25 mouse cellular contexts compared by ENCODE assay signal in the genomic region with DNA sequence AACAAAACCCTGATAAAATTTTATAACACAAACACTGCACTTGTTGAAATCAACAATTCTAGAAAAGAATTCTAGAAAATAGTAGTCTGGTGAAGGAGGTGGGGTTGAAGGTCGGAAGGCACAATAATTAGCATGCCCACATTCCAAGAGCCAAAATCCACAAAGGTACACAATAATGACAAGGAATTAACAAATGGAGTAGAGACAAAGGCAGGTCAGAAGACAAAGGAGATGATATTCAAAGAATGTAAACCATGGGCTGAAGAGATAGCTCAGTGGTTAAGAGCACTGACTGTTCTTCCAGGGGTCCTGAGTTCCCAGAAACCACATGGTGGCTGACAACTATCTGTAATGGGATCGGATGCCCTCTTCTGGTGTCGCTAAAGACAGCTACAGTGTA.
"Had no signal": no experiment of that assay in that cellular context is flagged by ENCODE, and none has a peak within 500 bp of the region (broad histone marks: within the 10 kb centered on the region; RNA-seq: fewer than 3 reads in every experiment).

No protein-coding gene starts in this region.

- DNase-seq: gastrocnemius, adult 2 months; gastrocnemius, postnatal 10 days; gastrocnemius, postnatal 36 days; heart, adult 18-20 months; heart, postnatal 14 days; heart, postnatal 36 days; kidney, adult 11 months; kidney, adult 2 months; kidney, adult 9 months; kidney, postnatal 14 days; kidney, postnatal 36 days; liver; liver, embryonic 13.5 days; liver, postnatal 0 days had no signal

- H3K27ac ChIP-seq: gastrocnemius, adult 2 months; heart, embryonic 13.5 days; heart, embryonic 15.5 days; hindbrain, embryonic 13.5 days; hindbrain, embryonic 15.5 days; hindbrain, postnatal 0 days; kidney, embryonic 15.5 days; kidney, postnatal 0 days; left cerebral cortex, adult 2 months; limb, embryonic 10.5 days; limb, embryonic 12.5 days; liver, embryonic 13.5 days; liver, embryonic 15.5 days had no signal

- H3K4me1 ChIP-seq: heart, embryonic 13.5 days; hindbrain, embryonic 13.5 days; hindbrain, embryonic 15.5 days; kidney, embryonic 15.5 days; limb, embryonic 10.5 days; limb, embryonic 12.5 days; liver, embryonic 13.5 days; liver, embryonic 15.5 days had no signal

- H3K4me3 ChIP-seq: gastrocnemius, adult 2 months; heart, embryonic 13.5 days; heart, embryonic 15.5 days; hindbrain, embryonic 13.5 days; hindbrain, embryonic 15.5 days; kidney, embryonic 15.5 days; left cerebral cortex, adult 2 months; limb, embryonic 10.5 days; limb, embryonic 12.5 days; liver, embryonic 13.5 days; liver, embryonic 15.5 days had no signal

- H3K27me3 ChIP-seq: heart, embryonic 13.5 days; heart, embryonic 15.5 days; hindbrain, embryonic 13.5 days; hindbrain, embryonic 15.5 days; kidney, embryonic 15.5 days; limb, embryonic 12.5 days; liver, embryonic 13.5 days; liver, embryonic 15.5 days had no signal

- H3K9me3 ChIP-seq: heart, embryonic 13.5 days; heart, embryonic 15.5 days; hindbrain, embryonic 13.5 days; hindbrain, embryonic 15.5 days; kidney, embryonic 15.5 days; limb, embryonic 10.5 days; limb, embryonic 12.5 days; liver, embryonic 13.5 days; liver, embryonic 15.5 days had no signal

- H3K9ac ChIP-seq: heart, embryonic 13.5 days; heart, embryonic 15.5 days; hindbrain, embryonic 13.5 days; hindbrain, embryonic 15.5 days; kidney, embryonic 15.5 days; limb, embryonic 12.5 days; liver, embryonic 13.5 days; liver, embryonic 15.5 days; liver, postnatal 0 days had no signal
